ENCODE assay signal across 37 mouse cellular contexts in the genomic region with DNA sequence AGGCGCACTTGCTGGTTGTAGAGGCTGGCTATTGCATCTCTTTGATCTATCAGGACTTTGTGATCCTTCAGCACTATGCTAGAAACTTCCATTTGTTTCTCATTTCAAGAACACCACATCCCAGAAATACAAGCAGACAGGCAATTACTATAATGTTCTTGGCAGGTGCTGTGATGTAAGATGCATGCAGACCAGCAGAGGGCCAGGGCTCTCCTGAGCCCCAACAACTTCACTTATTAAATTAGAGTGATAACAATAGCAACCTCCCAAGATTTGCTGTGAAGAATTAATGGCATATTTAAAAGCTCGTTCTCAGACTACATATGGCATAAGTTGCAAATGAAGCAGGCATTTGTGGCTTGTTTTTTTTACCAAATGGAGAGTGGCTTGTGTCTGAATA. TPM values are rescaled to one million over a fixed set of nuclear protein-coding genes. Genes with fewer than 3 reads are reported as not detected.
A peak's percentile ranks its signal among the peaks of the same experiment; 100 is the strongest.
DNase-seq lines count a peak whose midpoint lies in the region; ATAC-seq and TF ChIP-seq lines count a peak whose summit lies in the region.
"Had no signal": no experiment of that assay in that cellular context is flagged by ENCODE, and none has a peak within 500 bp of the region (broad histone marks: within the 10 kb centered on the region; RNA-seq: fewer than 3 reads in every experiment).

No protein-coding gene starts in this region.

- intact Hi-C loops in left cerebral cortex, adult 2 months (cut with DNase I), result no loop called here

- 60% methylated on average over 2 of the region's 2 CpGs for WGBS in forebrain, postnatal 0 days
- 81% methylated on average over 2 of the region's 2 CpGs for WGBS in forebrain, embryonic 15.5 days
- WGBS in embryonic facial prominence, embryonic 14.5 days, result 53% methylated on average over 2 of the region's 2 CpGs

- DNase-seq in forebrain, postnatal 0 days, result peak; percentile 22
- no peak for DNase-seq in left cerebral cortex, adult 2 months (ENCODE audit: extremely low spot score in 1 of 2, low spot score in 2 of 2)
- DNase-seq in left cerebral cortex, adult 11 months (ENCODE audit: low spot score), result no peak
- no peak for DNase-seq in Patski (ENCODE audit: low read depth, low spot score)
- DNase-seq in embryonic facial prominence, embryonic 14.5 days (ENCODE audit: low spot score), result peak; percentile 20
- DNase-seq in cerebellum, adult 8-10 months, result no peak
- DNase-seq: adrenal gland, postnatal 25 days; cerebellum, adult 2 months; cerebellum, postnatal 25 days; gastrocnemius, postnatal 14 days; heart, postnatal 14 days; kidney, adult 9 months; kidney, postnatal 14 days; lung, postnatal 4 days; right cerebral cortex, postnatal 25 days; thymus, postnatal 25 days had no signal

- H3K9ac ChIP-seq in forebrain, postnatal 0 days, result no peak overlapping the region
- H3K9ac ChIP-seq in forebrain, embryonic 15.5 days (replicated peaks), result no peak overlapping the region
- H3K9ac ChIP-seq in embryonic facial prominence, embryonic 14.5 days (ENCODE audit: low read depth, low read length), result no peak overlapping the region
- H3K9ac ChIP-seq: embryonic facial prominence, embryonic 12.5 days; intestine, embryonic 15.5 days; limb, embryonic 15.5 days; liver, embryonic 14.5 days; midbrain, embryonic 12.5 days; stomach, embryonic 15.5 days had no signal

- no peak overlapping the region for H3K27ac ChIP-seq in forebrain, postnatal 0 days (ENCODE audit: low read depth, low read length)
- no peak overlapping the region for H3K27ac ChIP-seq in forebrain, embryonic 15.5 days (replicated peaks)
- no peak overlapping the region for H3K27ac ChIP-seq in left cerebral cortex, adult 2 months
- no peak overlapping the region for H3K27ac ChIP-seq in embryonic facial prominence, embryonic 14.5 days (replicated peaks; ENCODE audit: low read depth, low read length)
- H3K27ac ChIP-seq: embryonic facial prominence, embryonic 12.5 days; forebrain, embryonic 10.5 days; hindbrain, embryonic 10.5 days; intestine, embryonic 15.5 days; limb, embryonic 10.5 days; limb, embryonic 15.5 days; liver, embryonic 14.5 days; midbrain, embryonic 12.5 days; stomach, embryonic 15.5 days had no signal

- H3K4me1 ChIP-seq in forebrain, postnatal 0 days (ENCODE audit: insufficient read depth), result no peaks in the 10 kb centered on the region
- no peaks in the 10 kb centered on the region for H3K4me1 ChIP-seq in forebrain, embryonic 15.5 days
- no peaks in the 10 kb centered on the region for H3K4me1 ChIP-seq in embryonic facial prominence, embryonic 14.5 days (ENCODE audit: control insufficient read depth, insufficient read depth, low read length)
- H3K4me1 ChIP-seq: embryonic facial prominence, embryonic 12.5 days; forebrain, embryonic 10.5 days; intestine, embryonic 15.5 days; limb, embryonic 10.5 days; limb, embryonic 15.5 days; megakaryocyte, embryonic 14.5 days; midbrain, embryonic 12.5 days; stomach, embryonic 15.5 days had no signal

- no peak for ATAC-seq in forebrain, postnatal 0 days
- ATAC-seq in forebrain, embryonic 15.5 days (replicated peaks), result no peak
- ATAC-seq in Patski, result no peak
- no peak for ATAC-seq in embryonic facial prominence, embryonic 14.5 days (ENCODE audit: low read depth)
- ATAC-seq: hindbrain, embryonic 16.5 days; intestine, embryonic 15.5 days had no signal

- H3K36me3 ChIP-seq in forebrain, postnatal 0 days (ENCODE audit: insufficient read depth), result no peaks in the 10 kb centered on the region
- H3K36me3 ChIP-seq in forebrain, embryonic 15.5 days, result no peaks in the 10 kb centered on the region
- H3K36me3 ChIP-seq in embryonic facial prominence, embryonic 14.5 days (ENCODE audit: control insufficient read depth, insufficient read depth, low read length), result no peaks in the 10 kb centered on the region
- H3K36me3 ChIP-seq: embryonic facial prominence, embryonic 12.5 days; forebrain, embryonic 10.5 days; hindbrain, embryonic 10.5 days; intestine, embryonic 15.5 days; limb, embryonic 10.5 days; limb, embryonic 15.5 days; midbrain, embryonic 12.5 days; stomach, embryonic 15.5 days had no signal

- TF ChIP-seq CTCF in forebrain, postnatal 0 days (IDR thresholded peaks at IDR 0.05; ENCODE audit: low read depth), result peak; percentile 52
- TF ChIP-seq CTCF in left cerebral cortex, adult 2 months (IDR thresholded peaks at IDR 0.05), result peak; percentile 22
- peak; percentile 30 for TF ChIP-seq CTCF in Patski (IDR thresholded peaks at IDR 0.05)

- H3K9me3 ChIP-seq in forebrain, postnatal 0 days (ENCODE audit: low read length), result no peaks in the 10 kb centered on the region
- H3K9me3 ChIP-seq in forebrain, embryonic 15.5 days, result no peaks in the 10 kb centered on the region
- no peaks in the 10 kb centered on the region for H3K9me3 ChIP-seq in embryonic facial prominence, embryonic 14.5 days (ENCODE audit: control insufficient read depth, low read length)
- H3K9me3 ChIP-seq: embryonic facial prominence, embryonic 12.5 days; forebrain, embryonic 10.5 days; hindbrain, embryonic 10.5 days; intestine, embryonic 15.5 days; limb, embryonic 10.5 days; limb, embryonic 15.5 days; midbrain, embryonic 12.5 days; stomach, embryonic 15.5 days had no signal

- CTCF ChIA-PET in Patski (lab: Charles Lee), result no interaction called here

- in situ Hi-C loops in Patski (cut with MboI; ENCODE audit: low pct_unique_long_range_greater_than_20kb), result no loop called here

- no peaks in the 10 kb centered on the region for H3K27me3 ChIP-seq in forebrain, postnatal 0 days (ENCODE audit: insufficient read depth, low read length)
- no peaks in the 10 kb centered on the region for H3K27me3 ChIP-seq in forebrain, embryonic 15.5 days
- H3K27me3 ChIP-seq in Patski, result no peaks in the 10 kb centered on the region
- no peaks in the 10 kb centered on the region for H3K27me3 ChIP-seq in embryonic facial prominence, embryonic 14.5 days (replicated peaks; ENCODE audit: control insufficient read depth, insufficient read depth, low read length)
- H3K27me3 ChIP-seq: embryonic facial prominence, embryonic 12.5 days; intestine, embryonic 15.5 days; limb, embryonic 15.5 days; megakaryocyte, embryonic 14.5 days; midbrain, embryonic 12.5 days; stomach, embryonic 15.5 days had no signal

- no peak overlapping the region for H3K4me2 ChIP-seq in forebrain, postnatal 0 days (ENCODE audit: low read depth)
- no peak overlapping the region for H3K4me2 ChIP-seq in forebrain, embryonic 15.5 days (replicated peaks)
- no peak overlapping the region for H3K4me2 ChIP-seq in embryonic facial prominence, embryonic 14.5 days (ENCODE audit: low read depth, low read length)
- H3K4me2 ChIP-seq: embryonic facial prominence, embryonic 12.5 days; intestine, embryonic 15.5 days; limb, embryonic 15.5 days; midbrain, embryonic 12.5 days; stomach, embryonic 15.5 days had no signal

- H3K4me3 ChIP-seq in forebrain, postnatal 0 days (ENCODE audit: low read depth, low read length), result no peak overlapping the region
- H3K4me3 ChIP-seq in forebrain, embryonic 15.5 days, result no peak overlapping the region
- no peak overlapping the region for H3K4me3 ChIP-seq in left cerebral cortex, adult 2 months
- H3K4me3 ChIP-seq in embryonic facial prominence, embryonic 14.5 days (ENCODE audit: low read depth, low read length), result no peak overlapping the region
- H3K4me3 ChIP-seq: embryonic facial prominence, embryonic 12.5 days; forebrain, embryonic 10.5 days; hindbrain, embryonic 10.5 days; intestine, embryonic 15.5 days; limb, embryonic 10.5 days; limb, embryonic 15.5 days; megakaryocyte, embryonic 14.5 days; midbrain, embryonic 12.5 days; stomach, embryonic 15.5 days had no signal

- POLR2A ChIA-PET in Patski (lab: Charles Lee), result no interaction called here

RNA-seq across cellular contexts. Expression of gene Trim42, which starts 38.4 kb away (rescaled TPM):
- total RNA-seq in forebrain, postnatal 0 days (2014; rRNA removed), result 0.05 TPM in 1 of 2 replicates, not detected in the other
- polyA plus RNA-seq in forebrain, postnatal 0 days (2015; fragmentation: Nextera tagmentation; extraction: Ambion mirVana), result not detected in 2 replicates
- polyA plus RNA-seq in forebrain, embryonic 15.5 days (2015; fragmentation: Nextera tagmentation; extraction: Ambion mirVana), result not detected in 2 replicates
- not detected for total RNA-seq in left cerebral cortex, adult 2 months (2021)
- not detected for polyA plus RNA-seq in Patski (2021)
- not detected in 2 replicates for polyA plus RNA-seq in embryonic facial prominence, embryonic 14.5 days (2014; fragmentation: Nextera tagmentation; extraction: Ambion mirVana)
- total RNA-seq: adrenal gland, adult 18-20 months; adrenal gland, postnatal 25 days; gastrocnemius, postnatal 14 days; granulocyte monocyte progenitor cell, adult 5-6 weeks; heart, postnatal 14 days; layer of hippocampus, adult 18-20 months; layer of hippocampus, postnatal 25 days; MEL; neutrophil, adult 5-6 weeks had no signal
- polyA plus RNA-seq: cerebellum, adult 2 months; embryonic facial prominence, embryonic 12.5 days; forebrain, embryonic 10.5 days; heart, embryonic 14.5 days; hindbrain, embryonic 10.5 days; hindbrain, embryonic 16.5 days; intestine, embryonic 15.5 days; limb, embryonic 10.5 days; limb, embryonic 15.5 days; liver, embryonic 14.5 days; lung, embryonic 16.5 days; midbrain, embryonic 12.5 days; neural tube, embryonic 11.5 days; stomach, embryonic 15.5 days had no signal

Comparison
In these comparisons a context has a peak if more than half of its experiments do, and no peak if none do; other contexts are left out.
1. DNase-seq: peak in forebrain, postnatal 0 days (single experiment) and embryonic facial prominence, embryonic 14.5 days (single experiment); none in left cerebral cortex, adult 2 months (0 of 2), left cerebral cortex, adult 11 months (single experiment), Patski (single experiment) and cerebellum, adult 8-10 months (single experiment).
2. Peak in every context shown above with its lines, with median percentiles within 50 percentile points of each other: CTCF ChIP-seq.